Mouse (Mus musculus): Measurements from ENCODE around the gene Pced1b.

The Pced1b gene

DNA sequence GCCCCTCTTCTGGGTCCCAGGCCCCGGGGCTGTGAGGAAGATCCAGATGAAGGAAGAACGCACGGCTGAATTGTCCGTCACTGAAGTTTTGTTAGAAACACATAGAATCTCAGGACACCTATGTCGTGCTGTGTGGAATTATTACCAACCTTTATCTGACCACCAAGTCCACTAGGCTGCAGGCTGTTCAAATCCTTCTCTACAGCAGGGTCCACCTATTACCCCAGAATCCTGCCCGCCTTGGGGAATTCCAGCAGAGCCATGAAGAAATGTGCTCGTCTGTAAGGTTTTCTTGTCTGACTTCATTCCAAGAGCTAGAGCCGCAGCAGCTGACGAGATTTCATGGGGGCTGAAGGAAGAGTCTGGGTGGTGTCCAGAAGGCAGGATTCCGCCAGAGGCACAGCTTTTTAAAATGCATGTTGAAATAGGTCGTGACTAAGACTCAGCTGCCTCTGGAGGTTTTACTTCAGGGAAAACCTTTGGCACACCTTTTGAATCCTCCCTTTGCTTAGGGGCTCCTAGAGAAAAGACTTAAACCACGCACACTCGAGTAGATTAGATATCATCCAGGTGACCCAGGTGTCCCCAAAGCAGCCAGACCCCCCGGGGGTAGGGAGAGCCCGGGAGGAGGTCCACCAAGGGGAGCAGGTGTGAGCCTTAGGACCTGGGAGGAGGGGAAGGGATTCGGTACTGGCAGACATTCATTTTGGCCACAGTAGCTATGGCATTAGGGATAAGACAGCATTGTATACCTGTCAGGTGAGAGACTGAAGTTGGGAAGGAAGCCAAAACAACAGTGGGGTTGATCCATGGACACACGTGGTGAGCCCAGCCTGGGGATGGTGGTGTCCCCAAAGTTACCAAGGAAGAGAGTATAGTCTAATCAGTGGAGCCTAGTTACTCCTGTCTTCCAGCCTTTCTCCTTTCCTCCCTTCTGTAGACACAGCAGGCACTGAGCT, 160.9 kb downstream of the Pced1b start:
- DNase-seq, result no peak

GRCm38 (mm10) chr15:97411136-97411535, 164.2 kb downstream of the Pced1b start:
- DNase-seq, result no peak

GRCm38 (mm10) chr15:97411671-97412070, 164.8 kb downstream of the Pced1b start:
- no peak for DNase-seq

GRCm38 (mm10) chr15:97412308-97412707, 165.4 kb downstream of the Pced1b start:
- no peak for DNase-seq

- no peak for DNase-seq
Observed at GRCm38 (mm10) chr15:97412861-97413260, 166.0 kb downstream of the Pced1b start.

DNA sequence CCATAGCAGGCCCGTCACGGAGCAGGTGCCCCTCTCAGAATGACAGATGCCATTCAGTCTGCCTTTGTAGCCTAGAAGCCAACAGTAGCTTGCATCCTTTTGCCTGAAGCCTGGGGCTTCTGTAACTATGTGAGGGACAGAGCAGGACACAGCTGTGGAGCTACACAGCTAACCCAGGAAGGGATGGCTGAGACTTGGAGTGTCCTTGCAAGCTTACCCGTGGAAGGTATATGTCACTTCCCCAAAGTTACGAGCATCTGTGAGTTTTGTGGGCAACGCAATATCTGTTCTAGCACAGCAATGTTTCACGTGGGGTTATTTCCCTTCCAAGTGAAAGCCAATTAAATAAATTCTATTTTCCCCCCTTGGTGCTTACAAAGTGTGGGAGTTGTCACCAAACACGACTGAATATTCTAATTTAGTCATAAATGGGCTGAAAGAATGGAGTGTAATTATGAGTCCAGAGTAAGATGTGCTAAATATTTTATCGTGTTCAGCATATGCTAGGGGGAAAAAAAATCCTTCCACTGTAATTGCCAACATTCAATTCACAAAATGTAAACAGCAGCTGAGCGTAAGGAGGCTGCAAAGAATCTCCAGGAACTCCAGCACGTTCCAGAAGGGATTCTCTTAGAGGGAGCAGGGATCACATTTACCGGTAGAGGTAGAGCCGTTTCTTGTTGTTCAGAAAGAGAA, 168.0 kb downstream of the Pced1b start:
- DNase-seq, result no peak

DNA sequence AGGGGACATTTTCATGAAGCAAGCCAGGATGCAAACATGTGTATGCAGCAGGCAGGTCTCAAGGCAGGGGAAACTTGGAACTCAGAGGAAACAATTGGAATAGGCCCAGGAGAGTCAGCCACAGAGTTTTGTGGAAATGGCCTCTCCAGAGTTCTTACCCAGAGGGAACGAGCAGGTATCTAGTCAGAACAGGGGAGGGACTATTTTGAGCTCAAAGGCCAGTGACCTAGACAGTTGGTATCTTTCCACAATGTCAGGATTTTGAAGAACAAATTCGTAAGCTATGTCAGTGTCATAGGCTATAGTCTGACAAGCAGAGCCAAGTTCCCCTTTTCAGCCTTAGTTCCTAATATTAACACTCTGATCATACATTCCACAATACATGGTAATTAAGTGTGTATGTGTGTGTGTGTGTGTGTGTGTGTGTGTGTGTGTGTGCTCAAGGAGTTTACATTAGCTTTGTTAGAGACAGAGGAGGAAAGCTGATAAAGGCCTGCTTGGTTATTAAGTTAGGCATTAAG, 168.6 kb downstream of the Pced1b start:
- DNase-seq, result no peak

GRCm38 (mm10) chr15:97420292-97420691, 173.4 kb downstream of the Pced1b start:
- no peak for DNase-seq

DNA sequence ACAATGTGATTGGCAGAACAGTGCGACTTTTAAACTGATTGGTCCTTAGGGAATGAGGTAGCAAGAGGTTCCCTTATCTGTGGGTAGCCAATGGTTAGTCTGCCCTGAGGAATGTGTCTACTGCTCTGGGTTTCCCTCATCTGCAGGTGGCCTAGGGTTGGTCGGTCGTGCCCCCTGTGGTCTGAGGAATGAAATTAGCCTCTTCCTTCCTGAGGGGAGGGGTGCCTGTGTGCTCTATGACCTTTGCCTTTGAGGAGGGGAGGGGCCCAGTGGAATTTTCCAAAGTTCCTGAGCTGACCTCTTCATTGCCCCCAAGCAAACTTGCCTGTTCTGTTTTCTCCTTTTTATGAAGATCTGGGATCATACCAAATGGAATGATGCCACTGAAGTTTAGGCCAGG, 174.6 kb downstream of the Pced1b start:
- no peak for DNase-seq

DNA sequence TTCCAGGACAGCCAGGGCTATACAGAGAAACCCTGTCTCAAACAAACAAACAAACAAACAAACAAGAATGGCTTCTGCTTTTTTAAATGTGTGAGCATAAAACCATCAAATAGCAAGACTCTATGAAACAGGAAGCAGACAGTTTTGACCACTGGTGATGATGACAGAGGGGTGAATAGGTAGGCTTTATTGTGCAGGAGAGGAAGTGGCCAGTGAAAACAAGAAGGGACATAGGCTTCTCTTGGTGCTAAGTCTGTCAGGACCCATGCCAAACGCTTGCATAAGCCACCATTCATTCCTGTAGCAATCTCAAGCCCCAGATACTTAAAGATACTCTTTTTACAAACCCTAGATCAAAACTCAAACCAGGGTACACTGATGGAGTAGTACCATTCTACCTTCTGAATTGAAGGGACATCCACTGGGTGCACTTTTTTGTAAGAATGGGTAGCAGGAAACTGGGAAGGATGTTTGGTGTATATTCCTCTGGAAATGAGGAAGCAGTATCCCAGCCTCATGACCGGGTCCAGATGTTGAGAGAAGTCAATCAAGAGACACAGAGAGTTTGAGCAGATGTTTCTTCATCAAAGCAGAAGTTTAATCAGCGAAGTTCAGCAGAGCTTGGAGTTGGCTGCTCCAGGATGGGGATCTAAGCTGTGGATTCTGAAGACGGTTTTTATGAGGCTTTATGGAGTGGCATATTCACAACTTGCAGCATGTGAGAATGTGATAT, 175.5 kb downstream of the Pced1b start:
- DNase-seq, result no peak

- DNase-seq, result no peak
Observed at GRCm38 (mm10) chr15:97424375-97424774, 177.5 kb downstream of the Pced1b start.

DNA sequence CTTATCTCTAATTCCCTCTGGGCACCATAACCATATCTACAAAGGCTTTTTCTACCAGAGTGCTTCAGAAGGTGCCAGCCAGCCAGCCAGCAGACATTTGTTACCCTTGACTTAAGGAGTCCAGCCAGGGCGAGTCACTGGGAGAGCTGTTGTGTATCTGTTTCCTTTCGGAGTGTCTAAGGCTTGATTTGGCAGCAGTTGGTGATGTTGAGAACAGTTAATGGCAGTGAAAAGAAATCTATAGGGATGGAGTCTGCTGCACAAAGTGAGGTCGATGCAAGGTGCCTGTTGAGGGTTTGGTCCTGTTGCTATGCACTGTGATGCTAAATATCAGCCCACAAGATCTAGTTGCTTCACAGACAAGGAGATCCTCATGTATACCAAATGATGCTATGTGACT, 178.1 kb downstream of the Pced1b start:
- no peak for DNase-seq

DNA sequence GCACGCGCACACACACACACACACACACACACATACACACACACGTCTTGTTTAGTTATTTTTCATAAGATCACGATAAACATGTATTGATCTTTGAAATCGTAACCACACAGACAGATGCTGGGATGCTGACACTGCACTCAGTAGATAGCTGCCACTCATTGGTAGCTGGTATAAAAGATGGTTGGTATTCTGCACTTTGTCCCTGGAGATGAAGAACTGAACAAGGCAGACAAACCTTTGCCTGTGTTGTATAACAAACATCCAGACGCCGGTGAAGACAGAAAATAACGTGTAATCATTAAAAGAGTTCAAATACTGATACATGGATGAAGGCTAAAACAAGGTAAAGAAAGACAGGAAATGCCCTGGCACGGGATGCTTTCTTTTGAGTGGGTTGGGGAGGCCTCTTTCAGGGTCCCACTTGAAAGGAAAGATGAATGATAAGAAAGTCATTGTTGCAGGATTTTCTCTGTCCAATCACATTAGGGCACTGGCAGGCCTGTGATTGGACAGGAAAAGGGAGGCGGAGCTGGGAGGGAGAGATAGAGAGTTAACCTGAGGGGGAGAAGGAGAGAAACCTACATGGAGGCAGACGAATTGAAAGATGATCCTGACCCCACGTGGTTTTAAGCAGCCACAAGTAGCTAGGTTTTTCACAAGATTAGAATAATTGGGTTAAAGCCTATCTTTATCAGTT, 182.4 kb downstream of the Pced1b start:
- no peak for DNase-seq

DNA sequence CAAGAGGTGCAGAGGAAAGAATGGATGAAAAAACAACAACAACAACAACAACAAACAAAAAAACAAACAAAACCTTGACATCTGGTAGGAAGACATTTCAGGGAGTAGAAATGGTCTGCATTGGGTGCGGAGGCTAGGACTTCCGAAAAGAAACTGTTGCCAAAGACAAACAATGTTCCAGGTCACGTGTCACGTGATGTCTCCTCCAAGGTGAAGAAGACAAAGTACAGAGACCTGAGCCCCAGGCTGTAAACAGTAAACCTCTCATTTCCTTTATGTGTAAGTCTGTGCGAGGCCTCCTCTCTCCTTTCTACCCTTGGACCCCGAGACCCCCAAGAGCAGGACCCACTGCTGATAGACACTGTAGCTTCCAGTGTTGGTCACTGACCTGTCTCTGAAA, 184.6 kb downstream of the Pced1b start:
- no peak for DNase-seq

- DNase-seq, result no peak
Observed at GRCm38 (mm10) chr15:97432221-97432620, 185.3 kb downstream of the Pced1b start.

Data from cerebellum, postnatal 36 days (tissue).